Mouse (Mus musculus): ENCODE measurements at regions not wholly inside any gene's neighbourhood (a gene's known extent, or its start where the extent isn't known, plus 50 kb on each side); places are given as distances from the start of the nearest gene placed in this dataset.

DNA sequence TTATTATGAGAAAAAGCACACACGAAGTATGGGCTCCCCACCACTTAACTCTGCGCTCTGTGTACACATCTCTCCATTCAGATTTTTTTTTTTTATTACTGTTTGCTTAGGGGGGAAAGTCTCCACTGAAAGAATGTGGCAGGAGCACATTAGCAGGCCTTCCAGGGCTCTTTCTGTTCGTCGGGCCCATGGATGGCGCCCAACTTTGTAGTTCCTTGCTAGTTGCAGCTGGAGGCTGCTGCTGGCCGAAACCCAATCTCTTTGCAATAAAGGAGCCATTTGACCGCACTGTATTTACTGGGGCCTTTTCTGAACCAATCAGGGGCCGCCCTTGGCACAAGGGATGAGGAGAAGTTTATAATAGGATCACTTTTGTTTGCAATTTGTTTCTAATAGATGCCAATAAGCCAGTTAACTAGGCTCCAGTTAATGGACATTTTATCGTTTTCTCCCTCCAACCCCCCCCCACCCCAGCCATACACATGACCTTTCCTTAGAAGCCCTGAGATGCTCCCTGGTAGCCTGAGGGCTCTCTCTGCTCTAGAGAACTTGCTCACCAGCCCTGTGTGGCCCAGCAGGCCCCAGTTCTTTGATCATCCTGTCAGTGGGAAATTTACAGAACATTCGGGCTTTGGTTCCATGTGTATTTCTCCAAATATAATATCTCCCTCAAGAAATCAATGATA lies 104.3 kb downstream of the Evx1 start:
- 76% methylated on average over 10 of the region's 10 CpGs for WGBS
- no peak for TF ChIP-seq POLR2A (IDR thresholded peaks at IDR 0.05; ENCODE audit: extremely low read depth, insufficient read depth, low read length)
- TF ChIP-seq CTCF (IDR thresholded peaks at IDR 0.05; ENCODE audit: low read depth, low read length): no peak
- no peaks in the 10 kb centered on the region for H3K79me2 ChIP-seq (ENCODE audit: control insufficient read depth, insufficient read depth, low read length)
- H3K9ac ChIP-seq (ENCODE audit: low read depth, low read length): no peak overlapping the region
- no peaks in the 10 kb centered on the region for H3K27me3 ChIP-seq (ENCODE audit: control insufficient read depth, insufficient read depth, low read length)
- no peak overlapping the region for H3K4me3 ChIP-seq (ENCODE audit: insufficient read depth, low read depth, low read length)
- H3K4me1 ChIP-seq (ENCODE audit: control insufficient read depth, insufficient read depth, low read length): no peaks in the 10 kb centered on the region
- DNase-seq (ENCODE audit: extremely low read depth, low read depth, low spot score): peak; percentile 16
- no peak overlapping the region for H3K27ac ChIP-seq (replicated peaks; ENCODE audit: insufficient read depth, low read depth, low read length)
- no peaks in the 10 kb centered on the region for H3K36me3 ChIP-seq (ENCODE audit: control insufficient read depth, insufficient read depth, low read length)

DNA sequence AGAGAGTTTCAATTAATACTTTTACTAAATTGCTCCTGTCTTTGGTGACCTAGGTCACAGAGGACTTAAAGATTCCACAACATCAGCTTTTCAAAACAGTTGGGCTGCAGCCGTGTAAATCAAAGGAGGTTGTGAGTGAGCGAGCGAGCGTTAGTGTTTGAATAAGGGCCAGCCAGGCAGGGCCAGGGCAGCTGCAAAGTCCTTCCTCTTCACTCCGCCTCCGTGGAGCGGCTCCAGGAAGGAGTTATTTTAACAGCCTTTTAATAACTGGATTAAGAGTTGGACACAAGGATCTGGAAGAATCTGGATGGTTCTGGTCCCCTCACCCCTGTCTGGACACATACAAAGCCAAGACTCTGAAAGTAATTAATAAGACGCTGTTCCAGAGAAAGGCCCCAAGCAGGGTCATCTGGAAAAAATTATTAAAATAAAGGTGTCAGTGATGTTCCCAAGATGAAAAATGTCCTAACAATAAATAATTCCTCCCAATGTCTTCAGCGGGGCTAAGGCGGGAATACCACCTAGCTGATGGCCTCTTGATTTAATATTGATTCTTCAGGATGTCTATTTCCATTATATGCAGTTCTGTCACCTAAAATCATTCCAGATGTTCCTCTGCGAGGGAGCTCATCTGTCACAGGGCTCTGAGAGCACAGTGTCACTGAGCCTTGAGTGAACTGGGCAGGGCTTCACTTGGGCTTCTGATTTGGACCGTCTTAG lies 105.3 kb downstream of the Evx1 start:
- H3K4me3 ChIP-seq (ENCODE audit: insufficient read depth, low read depth, low read length): no peak overlapping the region
- DNase-seq (ENCODE audit: extremely low read depth, low read depth, low spot score): no peak
- H3K27me3 ChIP-seq (ENCODE audit: control insufficient read depth, insufficient read depth, low read length): no peaks in the 10 kb centered on the region
- no peak overlapping the region for H3K9ac ChIP-seq (ENCODE audit: low read depth, low read length)
- no peaks in the 10 kb centered on the region for H3K79me2 ChIP-seq (ENCODE audit: control insufficient read depth, insufficient read depth, low read length)
- H3K36me3 ChIP-seq (ENCODE audit: control insufficient read depth, insufficient read depth, low read length): no peaks in the 10 kb centered on the region
- H3K4me1 ChIP-seq (ENCODE audit: control insufficient read depth, insufficient read depth, low read length): no peaks in the 10 kb centered on the region
- TF ChIP-seq POLR2A (IDR thresholded peaks at IDR 0.05; ENCODE audit: extremely low read depth, insufficient read depth, low read length): no peak
- WGBS: 63% methylated on average over 12 of the region's 12 CpGs
- H3K27ac ChIP-seq (replicated peaks; ENCODE audit: insufficient read depth, low read depth, low read length): no peak overlapping the region

DNA sequence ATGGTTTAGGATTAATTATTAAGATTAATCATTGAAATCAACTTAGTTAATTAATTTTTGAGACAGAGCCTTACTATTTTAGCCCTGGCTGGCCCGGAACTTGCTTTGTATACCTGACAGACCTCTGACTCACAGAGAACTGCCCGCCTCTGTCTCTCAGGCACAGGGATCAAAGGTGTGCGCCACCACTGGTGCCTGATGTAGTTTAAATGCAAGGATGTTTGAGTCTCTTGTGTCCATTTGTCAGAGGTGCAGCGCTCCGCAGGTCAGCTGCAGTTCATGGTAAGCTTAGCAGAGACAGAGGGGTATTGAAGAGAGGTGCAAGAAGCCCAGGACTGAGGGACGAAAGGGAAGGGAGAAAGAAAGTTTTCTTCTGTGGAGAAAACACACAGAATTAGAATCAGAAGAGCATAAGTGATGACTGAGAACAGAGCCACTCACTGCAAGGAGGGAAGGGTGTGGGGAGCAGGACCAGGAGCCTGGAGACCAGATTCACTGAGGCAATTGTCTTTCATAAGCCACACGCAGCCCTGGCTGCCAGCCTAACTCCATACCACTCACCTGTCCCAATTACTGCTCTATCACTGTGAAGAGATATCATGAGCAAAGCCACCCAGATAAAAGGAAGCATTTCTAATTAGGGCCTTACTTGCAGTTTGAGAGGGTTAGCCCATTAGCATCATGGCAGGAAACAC lies 107.1 kb downstream of the Evx1 start:
- H3K36me3 ChIP-seq (ENCODE audit: control insufficient read depth, insufficient read depth, low read length): no peaks in the 10 kb centered on the region
- no peak overlapping the region for H3K9ac ChIP-seq (ENCODE audit: low read depth, low read length)
- TF ChIP-seq POLR2A (IDR thresholded peaks at IDR 0.05; ENCODE audit: extremely low read depth, insufficient read depth, low read length): no peak
- no peak for TF ChIP-seq CTCF (IDR thresholded peaks at IDR 0.05; ENCODE audit: low read depth, low read length)
- WGBS: 91% methylated on average over 7 of the region's 7 CpGs
- no peaks in the 10 kb centered on the region for H3K27me3 ChIP-seq (ENCODE audit: control insufficient read depth, insufficient read depth, low read length)
- H3K79me2 ChIP-seq (ENCODE audit: control insufficient read depth, insufficient read depth, low read length): no peaks in the 10 kb centered on the region
- no peak overlapping the region for H3K4me3 ChIP-seq (ENCODE audit: insufficient read depth, low read depth, low read length)
- no peak for DNase-seq (ENCODE audit: extremely low read depth, low read depth, low spot score)
- no peaks in the 10 kb centered on the region for H3K4me1 ChIP-seq (ENCODE audit: control insufficient read depth, insufficient read depth, low read length)
- no peak overlapping the region for H3K27ac ChIP-seq (replicated peaks; ENCODE audit: insufficient read depth, low read depth, low read length)

DNA sequence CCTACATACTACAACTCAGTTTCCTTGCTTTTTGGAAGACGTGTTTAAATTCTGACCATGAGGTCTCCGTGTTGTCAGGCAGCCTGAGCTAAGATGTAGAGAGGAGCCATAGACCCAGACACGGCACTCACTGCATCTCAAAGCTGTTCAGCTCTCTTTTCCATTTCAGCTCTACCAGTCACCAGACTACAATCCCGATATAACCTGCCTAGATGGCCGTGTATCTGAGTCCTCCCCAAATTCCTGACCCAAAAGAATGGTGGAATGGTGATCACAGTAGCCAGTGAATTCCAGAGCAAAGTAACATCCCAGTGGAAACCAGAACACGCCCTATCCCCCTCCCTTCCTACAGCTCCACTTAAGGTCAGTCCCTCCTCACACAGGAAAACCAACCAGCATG lies 108.5 kb downstream of the Evx1 start:
- 84% methylated on average over 6 of the region's 6 CpGs for WGBS
- no peak for TF ChIP-seq POLR2A (IDR thresholded peaks at IDR 0.05; ENCODE audit: extremely low read depth, insufficient read depth, low read length)
- no peak for TF ChIP-seq CTCF (IDR thresholded peaks at IDR 0.05; ENCODE audit: low read depth, low read length)
- Histone ChIP-seq H3K4me1 (ENCODE audit: control insufficient read depth, insufficient read depth, low read length) (no peaks in the 10 kb centered on the region), H3K4me3 (ENCODE audit: insufficient read depth, low read depth, low read length) (no peak overlapping the region), H3K27ac (replicated peaks; ENCODE audit: insufficient read depth, low read depth, low read length) (no peak overlapping the region), H3K79me2 (ENCODE audit: control insufficient read depth, insufficient read depth, low read length) (no peaks in the 10 kb centered on the region), H3K27me3 (ENCODE audit: control insufficient read depth, insufficient read depth, low read length) (no peaks in the 10 kb centered on the region), H3K36me3 (ENCODE audit: control insufficient read depth, insufficient read depth, low read length) (no peaks in the 10 kb centered on the region), H3K9ac (ENCODE audit: low read depth, low read length) (no peak overlapping the region)
- DNase-seq (ENCODE audit: extremely low read depth, low read depth, low spot score): no peak

DNA sequence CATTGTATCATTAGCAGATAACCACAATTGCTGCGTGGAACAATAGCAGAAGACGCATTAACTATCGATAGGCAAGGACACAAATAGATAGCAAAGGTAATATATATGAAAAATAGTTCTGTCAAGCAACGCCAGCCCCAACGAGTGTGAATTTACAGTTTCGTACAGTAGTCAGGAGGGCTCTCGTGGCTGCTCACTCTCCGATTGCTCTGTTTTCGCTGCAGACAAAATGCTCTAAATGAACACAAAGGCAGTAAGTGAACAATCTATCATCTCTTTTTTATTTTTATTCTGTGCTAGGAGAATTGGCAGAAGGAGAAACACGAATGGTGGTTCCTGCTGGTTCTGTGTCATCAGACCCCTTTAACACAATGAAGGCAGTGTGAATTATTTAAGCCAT lies 109.4 kb downstream of the Evx1 start:
- 91% methylated on average over 10 of the region's 10 CpGs for WGBS
- Histone ChIP-seq H3K4me3 (ENCODE audit: insufficient read depth, low read depth, low read length) (no peak overlapping the region), H3K4me1 (ENCODE audit: control insufficient read depth, insufficient read depth, low read length) (no peaks in the 10 kb centered on the region), H3K9ac (ENCODE audit: low read depth, low read length) (no peak overlapping the region), H3K27ac (replicated peaks; ENCODE audit: insufficient read depth, low read depth, low read length) (no peak overlapping the region), H3K36me3 (ENCODE audit: control insufficient read depth, insufficient read depth, low read length) (no peaks in the 10 kb centered on the region), H3K27me3 (ENCODE audit: control insufficient read depth, insufficient read depth, low read length) (no peaks in the 10 kb centered on the region), H3K79me2 (ENCODE audit: control insufficient read depth, insufficient read depth, low read length) (no peaks in the 10 kb centered on the region)
- TF ChIP-seq CTCF (IDR thresholded peaks at IDR 0.05; ENCODE audit: low read depth, low read length): no peak
- TF ChIP-seq POLR2A (IDR thresholded peaks at IDR 0.05; ENCODE audit: extremely low read depth, insufficient read depth, low read length): no peak
- no peak for DNase-seq (ENCODE audit: extremely low read depth, low read depth, low spot score)
